Mouse (Mus musculus): ENCODE measurements around the gene Wdr48. TPM values are rescaled to one million over a fixed set of nuclear protein-coding genes. Genes with fewer than 3 reads are reported as not detected.

Gene Wdr48
- polyA plus RNA-seq, 1 experiment from 2014 or later, result 52.4 TPM

DNA sequence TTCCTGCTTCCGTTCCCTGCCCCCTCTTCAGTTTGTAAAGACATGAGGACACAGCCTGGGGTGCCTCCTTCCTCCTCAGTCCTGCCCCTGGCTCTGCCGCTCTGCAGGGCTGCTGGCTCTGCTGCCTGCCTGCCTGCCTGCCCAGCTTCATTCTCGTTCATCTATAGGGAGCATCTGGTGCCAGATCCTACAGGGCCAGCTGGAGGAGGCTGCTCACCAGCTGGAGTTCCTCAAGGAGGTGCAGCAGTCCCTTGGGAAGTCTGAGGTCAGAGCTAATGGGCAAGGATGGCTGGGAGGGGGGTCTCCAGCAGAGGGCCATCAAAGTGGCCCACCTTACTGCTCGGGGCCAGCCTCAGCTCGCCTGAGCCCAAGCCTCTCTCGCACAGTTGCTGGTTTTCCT, 55.8 kb downstream of the Wdr48 start:
- no peak overlapping the region for H3K27ac ChIP-seq (replicated peaks)
- no peaks in the 10 kb centered on the region for H3K9me3 ChIP-seq (replicated peaks)
- H3K4me1 ChIP-seq, result no peaks in the 10 kb centered on the region
- H3K9ac ChIP-seq (replicated peaks), result no peak overlapping the region
- WGBS, result 54% methylated on average over 6 of the region's 6 CpGs
- no peaks in the 10 kb centered on the region for H3K36me3 ChIP-seq
- H3K4me2 ChIP-seq, result no peak overlapping the region
- no peaks in the 10 kb centered on the region for H3K27me3 ChIP-seq (replicated peaks)
- no peak overlapping the region for H3K4me3 ChIP-seq (replicated peaks)
- ATAC-seq (ENCODE audit: low FRiP score), result no peak

DNA sequence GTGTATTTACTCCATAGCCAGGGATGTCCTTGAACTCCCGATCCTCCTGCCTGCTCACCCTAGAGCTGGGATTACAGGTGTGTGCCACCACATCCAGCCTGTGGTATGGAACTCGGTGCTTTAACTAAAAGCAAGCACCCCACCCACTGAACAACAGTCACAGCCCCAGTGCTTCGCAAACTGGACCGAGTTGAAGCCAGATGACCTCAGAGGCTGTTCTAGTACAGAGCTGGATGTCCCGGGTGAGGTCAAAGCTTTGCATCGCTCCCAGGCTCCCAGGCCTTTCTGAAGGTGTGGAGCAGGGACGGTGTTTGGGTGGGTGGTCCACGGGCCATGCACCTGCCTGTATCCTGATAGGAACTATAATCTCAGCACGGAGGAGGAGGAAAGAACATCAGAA, 56.7 kb downstream of the Wdr48 start:
- Histone ChIP-seq H3K9ac (replicated peaks) (no peak overlapping the region), H3K9me3 (replicated peaks) (no peaks in the 10 kb centered on the region), H3K4me2 (no peak overlapping the region), H3K27me3 (replicated peaks) (no peaks in the 10 kb centered on the region), H3K27ac (replicated peaks) (no peak overlapping the region), H3K4me3 (replicated peaks) (no peak overlapping the region), H3K4me1 (no peaks in the 10 kb centered on the region), H3K36me3 (no peaks in the 10 kb centered on the region)
- WGBS, result 91% methylated on average over 9 of the region's 9 CpGs
- ATAC-seq (ENCODE audit: low FRiP score), result no peak

DNA sequence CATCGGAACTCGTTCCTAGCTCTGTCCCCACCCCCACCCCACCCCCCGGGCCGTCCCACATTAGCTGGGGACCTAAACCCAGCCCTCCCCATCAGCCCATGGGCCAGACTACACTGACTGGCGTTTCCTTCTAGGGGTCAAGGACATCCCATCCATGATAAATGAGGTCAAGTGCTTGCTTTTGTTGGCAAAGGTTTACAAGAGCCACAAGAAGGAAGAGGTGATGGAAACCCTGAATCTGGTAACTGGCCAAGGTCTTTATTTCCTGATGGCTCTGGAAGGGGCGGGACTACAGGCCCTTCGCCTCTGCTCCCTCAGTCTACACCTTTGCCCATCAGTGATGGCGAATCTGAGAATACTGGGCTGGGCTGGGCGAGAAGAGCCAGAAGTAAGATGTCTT, 64.2 kb downstream of the Wdr48 start:
- Histone ChIP-seq H3K9me3 (replicated peaks) (no peaks in the 10 kb centered on the region), H3K36me3 (no peaks in the 10 kb centered on the region), H3K4me2 (no peak overlapping the region), H3K27ac (replicated peaks) (no peak overlapping the region), H3K27me3 (replicated peaks) (no peaks in the 10 kb centered on the region), H3K4me1 (no peaks in the 10 kb centered on the region), H3K9ac (replicated peaks) (no peak overlapping the region), H3K4me3 (replicated peaks) (no peak overlapping the region)
- no peak for ATAC-seq (ENCODE audit: low FRiP score)
- WGBS, result 86% methylated on average over 9 of the region's 9 CpGs

GRCm38 (mm10) chr9:119962216-119962615, 67.5 kb downstream of the Wdr48 start:
- H3K9me3 ChIP-seq (replicated peaks), result no peaks in the 10 kb centered on the region
- no peaks in the 10 kb centered on the region for H3K36me3 ChIP-seq
- no peak overlapping the region for H3K4me3 ChIP-seq (replicated peaks)
- H3K4me1 ChIP-seq, result no peaks in the 10 kb centered on the region
- H3K9ac ChIP-seq (replicated peaks), result no peak overlapping the region
- 80% methylated on average over 4 of the region's 4 CpGs for whole genome bisulfite sequencing
- H3K4me2 ChIP-seq, result no peak overlapping the region
- ATAC-seq (ENCODE audit: low FRiP score), result no peak
- no peak overlapping the region for H3K27ac ChIP-seq (replicated peaks)
- H3K27me3 ChIP-seq (replicated peaks), result no peaks in the 10 kb centered on the region; the same call in 1 of the 2 replicates

- Histone ChIP-seq H3K4me1 (no peaks in the 10 kb centered on the region), H3K36me3 (no peaks in the 10 kb centered on the region), H3K9ac (replicated peaks) (no peak overlapping the region), H3K4me3 (replicated peaks) (no peak overlapping the region), H3K27ac (replicated peaks) (no peak overlapping the region), H3K4me2 (peak overlapping the region; percentile 34; the same call in 1 of the 2 replicates), H3K9me3 (replicated peaks) (no peaks in the 10 kb centered on the region), H3K27me3 (replicated peaks) (no peaks in the 10 kb centered on the region; the same call in 1 of the 2 replicates)
- no peak for ATAC-seq (ENCODE audit: low FRiP score)
- WGBS, result 13% methylated on average over 21 of the region's 21 CpGs
Measured at GRCm38 (mm10) chr9:119962987-119963667, 68.4 kb downstream of the Wdr48 start.

DNA sequence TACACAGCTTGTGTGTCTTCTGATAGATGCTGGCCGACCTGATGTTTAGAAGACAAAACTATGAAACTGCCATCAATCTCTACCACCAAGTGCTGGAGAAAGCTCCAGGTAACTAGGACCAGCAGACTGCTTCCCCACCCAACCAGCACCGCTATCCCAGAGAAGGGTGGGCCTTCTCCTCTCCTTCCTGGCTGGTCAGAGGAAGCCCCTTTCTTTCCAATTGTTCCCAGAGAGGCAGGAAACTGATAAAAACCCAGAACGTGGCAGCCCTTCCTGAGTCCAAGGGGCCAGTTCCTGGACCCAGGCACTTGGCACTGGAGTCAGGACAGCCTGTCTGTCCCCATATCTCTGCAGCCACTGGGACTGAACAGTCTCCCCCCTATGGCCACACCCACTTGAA, 69.5 kb downstream of the Wdr48 start:
- no peak for ATAC-seq (ENCODE audit: low FRiP score)
- no peak overlapping the region for H3K27ac ChIP-seq (replicated peaks)
- WGBS, result 90% methylated on average over 3 of the region's 3 CpGs
- no peak overlapping the region for H3K9ac ChIP-seq (replicated peaks)
- no peaks in the 10 kb centered on the region; the same call in 1 of the 2 replicates for H3K27me3 ChIP-seq (replicated peaks)
- no peaks in the 10 kb centered on the region for H3K4me1 ChIP-seq
- no peak overlapping the region for H3K4me3 ChIP-seq (replicated peaks)
- H3K4me2 ChIP-seq, result no peak overlapping the region
- no peaks in the 10 kb centered on the region for H3K36me3 ChIP-seq
- H3K9me3 ChIP-seq (replicated peaks), result no peaks in the 10 kb centered on the region

GRCm38 (mm10) chr9:119965186-119965585, 70.5 kb downstream of the Wdr48 start:
- H3K36me3 ChIP-seq, result no peaks in the 10 kb centered on the region
- no peak overlapping the region for H3K4me2 ChIP-seq
- H3K9me3 ChIP-seq (replicated peaks), result no peaks in the 10 kb centered on the region
- peaks cover 4% of the 10 kb centered on the region for H3K4me1 ChIP-seq
- ATAC-seq (ENCODE audit: low FRiP score), result no peak
- no peak overlapping the region for H3K4me3 ChIP-seq (replicated peaks)
- no peak overlapping the region for H3K27ac ChIP-seq (replicated peaks)
- no peaks in the 10 kb centered on the region; the same call in 1 of the 2 replicates for H3K27me3 ChIP-seq (replicated peaks)
- no peak overlapping the region for H3K9ac ChIP-seq (replicated peaks)
- 79% methylated on average over 3 of the region's 3 CpGs for WGBS

GRCm38 (mm10) chr9:119966221-119966910, 71.7 kb downstream of the Wdr48 start:
- no peak overlapping the region for H3K4me3 ChIP-seq (replicated peaks)
- WGBS, result 87% methylated on average over 26 of the region's 26 CpGs
- ATAC-seq (ENCODE audit: low FRiP score), result no peak
- H3K4me1 ChIP-seq, result peaks cover 16% of the 10 kb centered on the region
- no peaks in the 10 kb centered on the region; the same call in 1 of the 2 replicates for H3K27me3 ChIP-seq (replicated peaks)
- H3K9ac ChIP-seq (replicated peaks), result no peak overlapping the region
- H3K36me3 ChIP-seq, result no peaks in the 10 kb centered on the region
- H3K4me2 ChIP-seq, result no peak overlapping the region
- no peaks in the 10 kb centered on the region for H3K9me3 ChIP-seq (replicated peaks)
- H3K27ac ChIP-seq (replicated peaks), result no peak overlapping the region

DNA sequence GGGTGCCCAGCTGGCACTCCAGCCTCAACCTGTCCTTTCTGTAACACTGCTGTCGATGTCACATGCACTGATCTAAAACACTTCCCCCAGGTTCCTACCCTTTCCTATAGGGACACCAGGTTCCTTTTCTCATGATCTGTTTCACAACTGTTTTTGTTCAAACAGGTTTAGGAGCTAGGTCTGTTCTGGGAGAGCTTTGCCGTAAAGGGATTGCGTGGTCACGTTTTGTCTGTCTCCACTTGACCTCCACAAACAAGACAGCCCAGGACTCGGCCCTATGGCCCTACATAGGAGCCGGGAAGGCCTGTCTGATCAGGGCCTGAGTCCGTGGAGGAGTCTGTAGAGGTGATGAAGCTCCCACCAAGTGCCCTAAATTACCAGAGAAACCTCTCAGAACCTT, 75.1 kb downstream of the Wdr48 start:
- no peaks in the 10 kb centered on the region for H3K36me3 ChIP-seq
- no peak overlapping the region for H3K4me2 ChIP-seq
- no peak overlapping the region for H3K27ac ChIP-seq (replicated peaks)
- no peaks in the 10 kb centered on the region; the same call in 1 of the 2 replicates for H3K27me3 ChIP-seq (replicated peaks)
- H3K4me1 ChIP-seq, result peaks cover 19% of the 10 kb centered on the region
- 82% methylated on average over 7 of the region's 7 CpGs for WGBS
- no peaks in the 10 kb centered on the region for H3K9me3 ChIP-seq (replicated peaks)
- H3K4me3 ChIP-seq (replicated peaks), result no peak overlapping the region
- no peak overlapping the region for H3K9ac ChIP-seq (replicated peaks)
- no peak for ATAC-seq (ENCODE audit: low FRiP score)

GRCm38 (mm10) chr9:119970221-119970620, 75.5 kb downstream of the Wdr48 start:
- no peak overlapping the region for H3K9ac ChIP-seq (replicated peaks)
- peak overlapping the region; percentile 18; the same call in 1 of the 2 replicates for H3K27ac ChIP-seq (replicated peaks)
- WGBS, result 43% methylated on average over 6 of the region's 6 CpGs
- no peak for ATAC-seq (ENCODE audit: low FRiP score)
- H3K27me3 ChIP-seq (replicated peaks), result no peaks in the 10 kb centered on the region; the same call in 1 of the 2 replicates
- H3K36me3 ChIP-seq, result no peaks in the 10 kb centered on the region
- peaks cover 19% of the 10 kb centered on the region for H3K4me1 ChIP-seq
- no peaks in the 10 kb centered on the region for H3K9me3 ChIP-seq (replicated peaks)
- H3K4me2 ChIP-seq, result no peak overlapping the region
- no peak overlapping the region for H3K4me3 ChIP-seq (replicated peaks)

- no peaks in the 10 kb centered on the region for H3K27me3 ChIP-seq (replicated peaks)
- H3K36me3 ChIP-seq, result no peaks in the 10 kb centered on the region
- H3K4me2 ChIP-seq, result no peak overlapping the region
- no peak overlapping the region for H3K4me3 ChIP-seq (replicated peaks)
- peak; percentile 46; the same call in 1 of the 2 replicates for ATAC-seq (ENCODE audit: low FRiP score)
- H3K4me1 ChIP-seq, result peaks cover 19% of the 10 kb centered on the region
- H3K9me3 ChIP-seq (replicated peaks), result no peaks in the 10 kb centered on the region
- H3K9ac ChIP-seq (replicated peaks), result no peak overlapping the region
- peak overlapping the region; percentile 18 for H3K27ac ChIP-seq (replicated peaks)
- 64% methylated on average over 7 of the region's 7 CpGs for WGBS
Measured at GRCm38 (mm10) chr9:119970763-119971656, 76.3 kb downstream of the Wdr48 start.

All from neural tube, embryonic 15.5 days (tissue).